Mouse (Mus musculus): ENCODE measurements around the gene Slc39a13.

GRCm38 (mm10) chr2:91019911-91020310 lies 50.3 kb downstream of the Slc39a13 start:
- TF ChIP-seq CTCF (IDR thresholded peaks at IDR 0.05; ENCODE audit: low read depth, low read length): no peak
- TF ChIP-seq POLR2A (IDR thresholded peaks at IDR 0.05; ENCODE audit: extremely low read depth, insufficient read depth, low read length): no peak
